Mouse (Mus musculus) heart, adult 2 months (tissue): ENCODE measurements around the gene Tle6.

Experiments
- CTCF ChIP-seq: fragments of 200-600 bp; IDR thresholded peaks from 2 replicates; pipeline ENCODE4 v1.8.1; 2022; ENCODE audit warnings: antibody characterized with exemption, mild to moderate bottlenecking, moderate library complexity
- POLR2A ChIP-seq: fragments of 200-500 bp; IDR thresholded peaks from 2 replicates; pipeline ENCODE4 v1.6.1; 2011; ENCODE audit warnings: mild to moderate bottlenecking, low read depth, low read length, control low read depth; ENCODE audit not compliant: insufficient read depth

GRCm38 (mm10) chr10:81570831-81571500 is 29.9 kb downstream of the Tle6 start:
- TF ChIP-seq CTCF (no peak), POLR2A (0 out of 2 replicates have a peak, but pooled peaks have one; percentile 17)
